Mouse (Mus musculus) thymus, postnatal 4 days (tissue): ENCODE results near the gene Dctd.

Experiments used
- DNase-seq: peaks from one replicate; pipeline ENCODE4 v3.0.0; 2021

Dctd gene

GRCm38 (mm10) chr8:48098792-48099191 lies at the start of gene Dctd:
Gene Dctd, plus strand, starts transcription at chr8:48099092.
- no peak for DNase-seq

GRCm38 (mm10) chr8:48053611-48054010 lies 45.3 kb upstream of the Dctd start:
- no peak for DNase-seq

GRCm38 (mm10) chr8:48063526-48064072 lies 35.3 kb upstream of the Dctd start:
- DNase-seq = no peak

- DNase-seq = no peak
These were observed 24.7 kb upstream of the Dctd start for GRCm38 (mm10) chr8:48074149-48074548.

- DNase-seq = no peak
These were observed 16.5 kb upstream of the Dctd start for GRCm38 (mm10) chr8:48082343-48082742.

- DNase-seq = no peak
These were observed 8.2 kb upstream of the Dctd start for GRCm38 (mm10) chr8:48090661-48091060.

- no peak for DNase-seq
These were observed 3.5 kb upstream of the Dctd start for GRCm38 (mm10) chr8:48095378-48095777.

GRCm38 (mm10) chr8:48097131-48097794 lies 1.6 kb upstream of the Dctd start:
- peak; percentile 32 for DNase-seq

GRCm38 (mm10) chr8:48098081-48098639 lies 732 bp upstream of the Dctd start:
- no peak for DNase-seq

- DNase-seq = no peak
These were observed 1.4 kb downstream of the Dctd start for GRCm38 (mm10) chr8:48100100-48100787.

- DNase-seq = no peak
These were observed 10.5 kb downstream of the Dctd start for GRCm38 (mm10) chr8:48109373-48109855.

- peak; percentile 66 for DNase-seq
These were observed 11.2 kb downstream of the Dctd start for GRCm38 (mm10) chr8:48109856-48110780.

- DNase-seq = no peak
These were observed 15.7 kb downstream of the Dctd start for GRCm38 (mm10) chr8:48114591-48114990.

- DNase-seq = no peak
These were observed 24.1 kb downstream of the Dctd start for GRCm38 (mm10) chr8:48122991-48123390.

GRCm38 (mm10) chr8:48124857-48125256 lies 26.0 kb downstream of the Dctd start:
- DNase-seq = no peak

GRCm38 (mm10) chr8:48126954-48127353 lies 28.1 kb downstream of the Dctd start:
- DNase-seq = no peak

GRCm38 (mm10) chr8:48130266-48130665 lies 31.4 kb downstream of the Dctd start:
- no peak for DNase-seq

GRCm38 (mm10) chr8:48133321-48133720 lies 34.4 kb downstream of the Dctd start:
- DNase-seq = no peak

GRCm38 (mm10) chr8:48136804-48137650 lies 38.1 kb downstream of the Dctd start:
- DNase-seq = no peak

GRCm38 (mm10) chr8:48137651-48137937 lies 38.7 kb downstream of the Dctd start:
- no peak for DNase-seq

- DNase-seq = no peak
These were observed 42.1 kb downstream of the Dctd start for GRCm38 (mm10) chr8:48141023-48141422.

GRCm38 (mm10) chr8:48145766-48146165 lies 46.9 kb downstream of the Dctd start:
- DNase-seq = no peak
